Mouse (Mus musculus) liver, adult 2 months (tissue): ENCODE measurements at regions not wholly inside any gene's neighbourhood (a gene's known extent, or its start where the extent isn't known, plus 50 kb on each side); places are given as distances from the start of the nearest gene placed in this dataset.

Experiments used
- CTCF ChIP-seq: fragments of 200-500 bp; IDR thresholded peaks from 2 replicates; pipeline ENCODE4 v1.5.1; 2011; ENCODE audit warnings: low read depth, low read length, control low read depth
- POLR2A ChIP-seq: fragments of 200-500 bp; IDR thresholded peaks from 2 replicates; pipeline ENCODE4 v1.6.1; 2011; ENCODE audit warnings: low read length, control low read depth; ENCODE audit not compliant: insufficient read depth; ENCODE audit errors: extremely low read depth

DNA sequence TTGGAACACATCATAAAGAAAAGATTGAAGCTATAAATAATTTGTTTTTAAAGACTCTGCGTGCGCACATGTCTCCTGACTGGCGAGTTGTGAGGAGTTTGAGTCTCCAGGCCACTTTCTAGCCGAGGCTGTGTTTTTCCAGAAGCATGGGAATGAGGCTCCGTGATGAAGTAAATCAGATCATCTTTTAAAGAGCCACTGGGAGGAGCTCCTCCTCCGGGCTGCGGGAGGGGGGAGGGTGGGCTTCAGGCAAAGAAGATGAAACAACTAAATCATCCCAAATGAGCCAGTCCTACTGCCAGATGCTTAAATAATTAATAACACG, 141.6 kb downstream of the Setd4 start:
- TF ChIP-seq POLR2A (no peak), CTCF (no peak)
